Mouse (Mus musculus): Measurements from ENCODE around the gene Slc35b3.

DNA sequence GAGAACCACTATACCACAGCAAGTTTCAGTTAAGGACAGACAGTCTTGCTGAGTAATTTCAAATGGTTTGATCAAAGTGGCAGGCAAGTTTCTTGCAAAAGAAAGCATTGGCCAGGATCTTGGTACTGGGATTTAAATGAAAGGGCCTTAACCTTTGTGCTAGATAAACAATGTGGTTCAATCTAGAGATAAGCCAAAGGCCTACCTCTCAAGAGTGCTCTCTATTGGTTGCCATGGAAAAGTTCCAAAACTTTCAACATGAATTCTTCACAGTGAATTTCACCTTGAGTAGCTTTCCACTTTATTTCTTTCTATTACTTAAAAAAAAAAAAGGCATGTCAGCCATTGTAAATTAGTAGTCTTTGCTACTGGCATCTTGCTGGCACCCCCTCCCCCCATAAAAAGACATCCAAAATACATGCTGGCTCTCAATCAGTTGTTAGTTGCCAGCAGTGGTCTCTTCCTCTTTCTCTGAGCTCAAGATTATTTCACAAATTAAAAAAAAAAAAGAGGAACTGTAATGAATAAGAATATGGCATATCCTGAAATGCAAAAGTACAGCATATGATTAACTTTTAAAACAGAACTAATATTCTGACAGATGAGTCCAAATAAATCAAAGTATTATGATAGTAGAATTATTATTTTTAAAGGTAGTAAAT, 42.6 kb upstream of the Slc35b3 start:
- TF ChIP-seq CTCF (IDR thresholded peaks at IDR 0.05; ENCODE audit: insufficient read depth, low read length): no peak
- TF ChIP-seq POLR2A (IDR thresholded peaks at IDR 0.05; ENCODE audit: borderline replicate concordance, extremely low read depth, low read depth, low read length): no peak

Data from lung, adult 2 months (tissue).